Mouse (Mus musculus): Measurements from ENCODE around the gene Sptssa. TPM values are rescaled to one million over a fixed set of nuclear protein-coding genes. Genes with fewer than 3 reads are reported as not detected.
A peak's percentile ranks its signal among the peaks of the same experiment; 100 is the strongest.

Gene Sptssa
- polyA plus RNA-seq, 1 experiment from 2014 or later = 207 TPM

DNA sequence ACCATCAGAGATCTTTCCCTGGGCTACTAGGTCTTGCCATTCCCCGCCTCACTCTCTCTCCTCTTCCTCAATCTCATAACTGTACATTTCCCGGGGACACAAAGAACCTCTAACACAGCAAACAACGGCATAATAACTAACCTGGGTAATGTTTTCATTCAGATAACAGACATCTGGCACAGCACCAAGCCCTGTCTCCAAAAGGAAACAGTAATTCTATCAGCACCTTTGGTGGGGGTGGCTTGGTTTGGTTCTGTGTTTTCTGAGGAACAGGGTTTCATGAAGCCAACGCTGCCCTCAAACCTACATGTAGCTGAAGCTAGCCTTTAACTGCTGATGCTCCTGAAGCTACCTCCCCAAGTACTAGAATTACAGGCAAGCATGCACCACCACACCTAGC is 2.2 kb downstream of the Sptssa start:
- peak overlapping the region; percentile 71 for H3K4me2 ChIP-seq
- H3K4me3 ChIP-seq = peak overlapping the region; percentile 67; the same call in 1 of the 2 replicates
- peaks cover 10% of the 10 kb centered on the region for H3K36me3 ChIP-seq
- H3K27me3 ChIP-seq = no peaks in the 10 kb centered on the region
- peaks cover 21% of the 10 kb centered on the region for H3K4me1 ChIP-seq
- WGBS = 76% methylated on average over 4 of the region's 4 CpGs
- no peak overlapping the region for H3K27ac ChIP-seq
- H3K9ac ChIP-seq = 0 out of 2 replicates have a peak overlapping the region, but pooled peaks have one; percentile 27
- no peak for ATAC-seq (ENCODE audit: insufficient number of reproducible peaks, insufficient read depth, low FRiP score, low TSS enrichment, low read depth)
- no peaks in the 10 kb centered on the region for H3K9me3 ChIP-seq

- no peaks in the 10 kb centered on the region for H3K9me3 ChIP-seq
These were observed 4.0 kb downstream of the Sptssa start for GRCm38 (mm10) chr12:54652346-54652745.

GRCm38 (mm10) chr12:54651820-54652219 is 4.6 kb downstream of the Sptssa start:
- 62% methylated on average over 8 of the region's 8 CpGs for WGBS
- peaks cover 26% of the 10 kb centered on the region for H3K36me3 ChIP-seq
- no peak for ATAC-seq (ENCODE audit: insufficient number of reproducible peaks, insufficient read depth, low FRiP score, low TSS enrichment, low read depth)
- H3K4me2 ChIP-seq = no peak overlapping the region
- H3K27me3 ChIP-seq = no peaks in the 10 kb centered on the region
- no peak overlapping the region for H3K9ac ChIP-seq
- H3K27ac ChIP-seq = no peak overlapping the region
- peaks cover 21% of the 10 kb centered on the region for H3K4me1 ChIP-seq
- no peak overlapping the region for H3K4me3 ChIP-seq
- H3K9me3 ChIP-seq = no peaks in the 10 kb centered on the region

More at GRCm38 (mm10) chr12:54652346-54652745, 4.0 kb downstream of the Sptssa start:
- Histone ChIP-seq H3K4me1 (peaks cover 21% of the 10 kb centered on the region), H3K27ac (no peak overlapping the region), H3K4me2 (no peak overlapping the region), H3K4me3 (no peak overlapping the region), H3K9ac (no peak overlapping the region), H3K27me3 (no peaks in the 10 kb centered on the region), H3K36me3 (peaks cover 25% of the 10 kb centered on the region)
- ATAC-seq (ENCODE audit: insufficient number of reproducible peaks, insufficient read depth, low FRiP score, low TSS enrichment, low read depth) = no peak
- 90% methylated on average over 12 of the region's 12 CpGs for WGBS

DNA sequence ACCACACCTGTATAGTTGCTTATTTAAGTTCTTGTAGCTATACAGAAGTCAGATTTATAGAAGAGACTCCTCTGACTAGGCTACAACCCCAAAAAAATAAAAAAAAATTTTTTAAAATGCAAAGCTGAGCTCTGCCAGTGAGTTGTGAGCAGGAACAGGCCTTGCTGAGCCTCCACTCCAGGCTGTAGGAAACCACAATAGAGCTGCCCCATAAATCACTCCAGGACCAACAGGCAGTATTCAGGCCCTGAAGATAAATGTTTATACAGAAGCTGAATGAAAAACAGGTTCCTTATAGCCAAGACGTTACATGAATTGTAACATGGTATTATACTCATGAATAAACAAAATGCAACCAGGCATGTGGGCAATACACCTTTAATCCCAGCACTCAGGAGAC is 5.2 kb downstream of the Sptssa start:
- H3K36me3 ChIP-seq = peaks cover 33% of the 10 kb centered on the region
- WGBS = 39% methylated on average over 1 of the region's 1 CpGs
- no peaks in the 10 kb centered on the region for H3K9me3 ChIP-seq
- no peak overlapping the region for H3K27ac ChIP-seq
- H3K4me3 ChIP-seq = no peak overlapping the region
- peaks cover 21% of the 10 kb centered on the region for H3K4me1 ChIP-seq
- no peak overlapping the region for H3K4me2 ChIP-seq
- no peaks in the 10 kb centered on the region for H3K27me3 ChIP-seq
- no peak for ATAC-seq (ENCODE audit: insufficient number of reproducible peaks, insufficient read depth, low FRiP score, low TSS enrichment, low read depth)
- H3K9ac ChIP-seq = no peak overlapping the region

DNA sequence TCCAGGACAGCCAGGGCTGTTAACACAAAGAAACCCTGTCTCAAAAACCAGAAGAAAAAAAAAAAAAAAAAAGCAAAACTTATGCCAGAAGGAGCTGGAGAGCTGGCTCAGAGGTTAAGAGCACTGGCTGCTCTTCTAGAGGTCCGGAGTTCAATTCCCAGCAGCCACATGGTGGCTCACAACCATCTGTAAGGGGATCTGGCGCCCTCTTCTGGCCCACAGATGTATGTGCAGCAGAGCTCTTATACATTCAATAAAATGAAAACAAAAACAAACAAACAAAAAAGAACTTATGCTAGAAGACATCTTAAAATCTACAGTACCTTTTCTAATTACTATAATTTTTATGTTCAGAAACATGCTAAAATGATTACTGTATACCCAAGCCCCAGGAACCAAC is 11.4 kb downstream of the Sptssa start:
- H3K9me3 ChIP-seq = no peaks in the 10 kb centered on the region
- 80% methylated on average over 2 of the region's 2 CpGs for WGBS
- no peak for ATAC-seq (ENCODE audit: insufficient number of reproducible peaks, insufficient read depth, low FRiP score, low TSS enrichment, low read depth)

DNA sequence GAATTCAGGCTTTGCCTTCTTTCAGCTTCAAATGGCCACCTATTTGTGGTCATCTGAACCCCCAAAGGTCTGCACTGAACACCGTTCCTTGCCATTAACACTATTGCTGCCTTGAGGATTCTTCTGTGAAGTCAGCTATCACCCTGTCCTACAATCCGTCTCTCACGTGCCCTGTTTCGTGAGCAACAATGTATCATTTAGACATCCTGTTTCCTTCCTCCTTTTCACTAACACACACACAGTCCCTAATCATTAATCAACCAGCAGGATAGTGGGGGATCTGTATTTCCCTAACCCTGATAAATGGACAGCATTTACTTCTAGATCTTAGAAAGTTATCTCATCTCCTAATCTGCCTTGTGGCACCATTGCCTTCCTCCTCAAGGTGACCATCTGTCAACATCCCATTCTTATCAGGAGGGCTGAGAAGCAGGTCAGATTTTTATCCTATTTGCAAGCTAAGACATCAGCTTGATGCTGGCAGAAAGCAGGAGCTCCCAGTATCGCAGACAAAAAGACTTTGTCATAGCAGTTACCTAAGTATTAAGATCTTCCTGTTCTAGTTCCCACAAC is 13.0 kb downstream of the Sptssa start:
- Histone ChIP-seq H3K9me3 (no peaks in the 10 kb centered on the region), H3K36me3 (peaks cover 31% of the 10 kb centered on the region), H3K4me3 (no peak overlapping the region), H3K4me2 (no peak overlapping the region), H3K9ac (no peak overlapping the region), H3K27me3 (no peaks in the 10 kb centered on the region), H3K4me1 (no peaks in the 10 kb centered on the region), H3K27ac (no peak overlapping the region)
- WGBS = 83% methylated on average over 5 of the region's 5 CpGs
- ATAC-seq (ENCODE audit: insufficient number of reproducible peaks, insufficient read depth, low FRiP score, low TSS enrichment, low read depth) = no peak

More for the DNA sequence above, 11.4 kb downstream of the Sptssa start:
- Histone ChIP-seq H3K27me3 (no peaks in the 10 kb centered on the region), H3K4me2 (no peak overlapping the region), H3K4me1 (no peaks in the 10 kb centered on the region), H3K36me3 (peaks cover 41% of the 10 kb centered on the region), H3K27ac (no peak overlapping the region), H3K9ac (no peak overlapping the region), H3K4me3 (no peak overlapping the region)

DNA sequence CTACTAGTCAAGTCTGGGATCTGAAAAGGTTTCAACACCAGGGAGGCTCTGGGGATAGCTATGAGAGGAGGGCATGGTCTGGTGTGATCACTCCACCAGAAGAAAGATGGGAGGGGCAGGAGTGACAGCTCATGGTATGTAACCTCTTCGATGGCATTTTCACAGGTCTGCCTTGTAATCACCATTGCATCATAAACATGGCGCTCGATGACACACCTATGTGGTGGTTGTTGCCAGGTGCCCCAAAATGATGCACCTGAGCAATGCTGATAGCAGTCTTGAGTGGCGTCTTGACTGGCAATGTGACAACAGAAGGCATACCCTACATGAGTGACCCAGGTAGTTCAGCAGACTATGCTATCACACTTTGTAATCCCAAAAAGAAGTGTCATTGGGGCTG is 15.0 kb downstream of the Sptssa start:
- 95% methylated on average over 4 of the region's 4 CpGs for WGBS
- Histone ChIP-seq H3K9me3 (no peaks in the 10 kb centered on the region), H3K4me2 (no peak overlapping the region), H3K27ac (no peak overlapping the region), H3K4me3 (no peak overlapping the region), H3K36me3 (peaks cover 17% of the 10 kb centered on the region), H3K9ac (no peak overlapping the region), H3K4me1 (no peaks in the 10 kb centered on the region), H3K27me3 (no peaks in the 10 kb centered on the region)
- ATAC-seq (ENCODE audit: insufficient number of reproducible peaks, insufficient read depth, low FRiP score, low TSS enrichment, low read depth) = no peak

GRCm38 (mm10) chr12:54640259-54640658 is 16.1 kb downstream of the Sptssa start:
- H3K9me3 ChIP-seq = no peaks in the 10 kb centered on the region
- 89% methylated on average over 6 of the region's 6 CpGs for WGBS
- H3K4me3 ChIP-seq = no peak overlapping the region
- H3K4me2 ChIP-seq = no peak overlapping the region
- ATAC-seq (ENCODE audit: insufficient number of reproducible peaks, insufficient read depth, low FRiP score, low TSS enrichment, low read depth) = no peak
- no peaks in the 10 kb centered on the region for H3K4me1 ChIP-seq
- H3K36me3 ChIP-seq = peaks cover 12% of the 10 kb centered on the region; the same call in 1 of the 2 replicates
- H3K9ac ChIP-seq = no peak overlapping the region
- no peaks in the 10 kb centered on the region for H3K27me3 ChIP-seq
- no peak overlapping the region for H3K27ac ChIP-seq

- Histone ChIP-seq H3K36me3 (no peaks in the 10 kb centered on the region), H3K27ac (no peak overlapping the region), H3K4me1 (no peaks in the 10 kb centered on the region), H3K9me3 (no peaks in the 10 kb centered on the region), H3K4me2 (no peak overlapping the region), H3K4me3 (no peak overlapping the region), H3K27me3 (no peaks in the 10 kb centered on the region), H3K9ac (no peak overlapping the region)
- ATAC-seq (ENCODE audit: insufficient number of reproducible peaks, insufficient read depth, low FRiP score, low TSS enrichment, low read depth) = no peak
- 73% methylated on average over 1 of the region's 1 CpGs for WGBS
These were observed 19.3 kb downstream of the Sptssa start for GRCm38 (mm10) chr12:54637033-54637432.

GRCm38 (mm10) chr12:54632141-54632540 is 24.2 kb downstream of the Sptssa start:
- H3K27me3 ChIP-seq = no peaks in the 10 kb centered on the region
- H3K4me1 ChIP-seq = no peaks in the 10 kb centered on the region
- H3K4me2 ChIP-seq = no peak overlapping the region
- H3K36me3 ChIP-seq = no peaks in the 10 kb centered on the region
- no peak overlapping the region for H3K9ac ChIP-seq
- no peak for ATAC-seq (ENCODE audit: insufficient number of reproducible peaks, insufficient read depth, low FRiP score, low TSS enrichment, low read depth)
- no peaks in the 10 kb centered on the region for H3K9me3 ChIP-seq
- H3K4me3 ChIP-seq = no peak overlapping the region
- no peak overlapping the region for H3K27ac ChIP-seq
- 86% methylated on average over 2 of the region's 2 CpGs for WGBS

- H3K36me3 ChIP-seq = no peaks in the 10 kb centered on the region
- ATAC-seq (ENCODE audit: insufficient number of reproducible peaks, insufficient read depth, low FRiP score, low TSS enrichment, low read depth) = no peak
- 78% methylated on average over 2 of the region's 2 CpGs for WGBS
These were observed 34.4 kb downstream of the Sptssa start for GRCm38 (mm10) chr12:54621942-54622341.

GRCm38 (mm10) chr12:54620042-54620705 is 36.2 kb downstream of the Sptssa start:
- no peaks in the 10 kb centered on the region for H3K36me3 ChIP-seq
- no peaks in the 10 kb centered on the region for H3K27me3 ChIP-seq
- no peak overlapping the region for H3K4me3 ChIP-seq
- ATAC-seq (ENCODE audit: insufficient number of reproducible peaks, insufficient read depth, low FRiP score, low TSS enrichment, low read depth) = no peak
- 60% methylated on average over 13 of the region's 13 CpGs for WGBS
- no peak overlapping the region for H3K9ac ChIP-seq
- H3K27ac ChIP-seq = no peak overlapping the region
- H3K4me2 ChIP-seq = no peak overlapping the region
- H3K9me3 ChIP-seq = no peaks in the 10 kb centered on the region
- peaks cover 3% of the 10 kb centered on the region; the same call in 1 of the 2 replicates for H3K4me1 ChIP-seq

More at GRCm38 (mm10) chr12:54621942-54622341, 34.4 kb downstream of the Sptssa start:
- no peak overlapping the region for H3K4me2 ChIP-seq
- H3K27ac ChIP-seq = no peak overlapping the region
- no peak overlapping the region for H3K9ac ChIP-seq
- no peak overlapping the region for H3K4me3 ChIP-seq
- H3K9me3 ChIP-seq = no peaks in the 10 kb centered on the region
- H3K27me3 ChIP-seq = no peaks in the 10 kb centered on the region
- H3K4me1 ChIP-seq = no peaks in the 10 kb centered on the region
